ENCODE assay signal across 1 mouse cellular context in the genomic region with DNA sequence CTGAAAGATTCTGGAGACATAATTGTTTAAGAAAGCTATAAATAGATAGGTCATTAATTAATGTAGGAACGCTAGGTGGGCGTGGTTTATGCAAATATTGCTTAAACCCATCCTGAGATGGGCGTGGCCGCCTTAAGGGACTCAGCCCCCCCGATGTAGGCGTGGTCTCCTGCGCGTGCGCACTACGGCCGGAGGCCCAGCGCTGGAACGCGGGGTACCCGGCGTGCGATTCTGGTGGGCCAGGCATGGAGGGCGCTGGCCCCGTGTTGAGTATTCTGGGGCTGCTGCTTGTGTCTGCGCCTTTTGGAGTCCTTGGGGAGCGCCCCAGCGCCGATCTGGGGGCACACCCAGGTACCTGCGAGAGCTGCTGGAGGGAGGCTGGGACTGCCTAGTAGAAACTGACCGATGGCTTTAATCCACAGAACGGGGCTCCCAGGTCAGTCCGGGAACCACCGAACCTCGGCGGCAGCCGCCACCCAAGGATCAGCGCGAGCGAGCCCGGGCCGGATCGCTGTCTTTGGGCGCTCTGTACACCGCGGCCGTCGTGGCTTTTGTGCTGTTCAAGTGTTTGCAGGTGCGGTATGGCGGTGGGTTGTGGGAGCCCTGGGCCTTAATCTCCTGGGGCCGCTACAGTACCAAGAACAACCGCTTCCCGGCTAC.
A peak's percentile ranks its signal among the peaks of the same experiment; 100 is the strongest.
TF ChIP-seq lines count a peak whose summit lies in the region.

No protein-coding gene starts in this region.

TF ChIP-seq in MEL, 35 proteins besides CTCF, POLR2A, EP300 and RAD21 (continued from another document):
- TF ChIP-seq TCF12 (IDR thresholded peaks at IDR 0.05; ENCODE audit: low read depth, low read length): peak; percentile 55; the same call in 1 of the 2 replicates
- no peak for TF ChIP-seq JUND (IDR thresholded peaks at IDR 0.05; ENCODE audit: low read depth, low read length)
- TF ChIP-seq GATA1 (IDR thresholded peaks at IDR 0.05; ENCODE audit: low read depth, low read length): no peak
- peak; percentile 74 for TF ChIP-seq MAZ (IDR thresholded peaks at IDR 0.05; ENCODE audit: low read depth, low read length)
- TF ChIP-seq ZMIZ1 (IDR thresholded peaks at IDR 0.05; ENCODE audit: low read depth, low read length): 0 out of 2 replicates have a peak, but pooled peaks have one; percentile 5
- TF ChIP-seq USF1 (IDR thresholded peaks at IDR 0.05; ENCODE audit: low read depth, low read length): peak; percentile 45; the same call in 1 of the 2 replicates
- TF ChIP-seq SIN3A (IDR thresholded peaks at IDR 0.05; ENCODE audit: low read length): peak; percentile 31; the same call in 1 of the 2 replicates
- TF ChIP-seq MYB (IDR thresholded peaks at IDR 0.05; ENCODE audit: low read depth, low read length): no peak
- no peak for TF ChIP-seq MEF2A (IDR thresholded peaks at IDR 0.05; ENCODE audit: extremely low read depth, insufficient replicate concordance, low read depth, low read length, poor library complexity, severe bottlenecking)
- no peak for TF ChIP-seq UBTF (IDR thresholded peaks at IDR 0.05; ENCODE audit: borderline replicate concordance, insufficient read depth, low read depth, low read length)
- no peak; the same call in 1 of the 2 replicates for TF ChIP-seq HCFC1 (IDR thresholded peaks at IDR 0.05; ENCODE audit: low read depth, low read length)
- 0 out of 2 replicates have a peak, but pooled peaks have one; percentile 5 for TF ChIP-seq ETS1 (IDR thresholded peaks at IDR 0.05; ENCODE audit: low read depth, low read length)
- TF ChIP-seq ZKSCAN1 (IDR thresholded peaks at IDR 0.05; ENCODE audit: low read depth, low read length): no peak
- TF ChIP-seq TAL1 (IDR thresholded peaks at IDR 0.05; ENCODE audit: low read length): no peak
- TF ChIP-seq NELFE (IDR thresholded peaks at IDR 0.05; ENCODE audit: low read depth, low read length): peak; percentile 92
- TF ChIP-seq CHD1 (IDR thresholded peaks at IDR 0.05; ENCODE audit: low read depth, low read length): no peak; the same call in 1 of the 2 replicates
- TF ChIP-seq TBP (IDR thresholded peaks at IDR 0.05; ENCODE audit: low read depth, low read length): no peak
- no peak for TF ChIP-seq POLR2AphosphoS5 (IDR thresholded peaks at IDR 0.05; ENCODE audit: borderline replicate concordance, low read depth, low read length)
- TF ChIP-seq ZC3H11A (IDR thresholded peaks at IDR 0.05; ENCODE audit: low read depth, low read length): no peak
- no peak for TF ChIP-seq USF2 (IDR thresholded peaks at IDR 0.05; ENCODE audit: borderline replicate concordance in 1 of 2, insufficient read depth in 1 of 2, low read depth in 1 of 2, low read length in 2 of 2)
- TF ChIP-seq ZNF384 (IDR thresholded peaks at IDR 0.05; ENCODE audit: low read depth, low read length): no peak
- no peak for TF ChIP-seq RCOR1 (IDR thresholded peaks at IDR 0.05; ENCODE audit: low read depth, low read length)
- no peak for TF ChIP-seq GABPA (IDR thresholded peaks at IDR 0.05; ENCODE audit: low read depth, low read length)
- TF ChIP-seq E2F4 (IDR thresholded peaks at IDR 0.05; ENCODE audit: borderline replicate concordance, low read depth, low read length): no peak
- TF ChIP-seq MYC (IDR thresholded peaks at IDR 0.05; ENCODE audit: low read depth, low read length): no peak; the same call in 1 of the 2 replicates
- TF ChIP-seq BHLHE40 (IDR thresholded peaks at IDR 0.05; ENCODE audit: borderline replicate concordance, low read depth, low read length): no peak
- TF ChIP-seq CHD2 (IDR thresholded peaks at IDR 0.05; ENCODE audit: low read length): no peak
- peak; percentile 91 for TF ChIP-seq POLR2AphosphoS2 (IDR thresholded peaks at IDR 0.05; ENCODE audit: low read length)
- TF ChIP-seq SMC3 (IDR thresholded peaks at IDR 0.05; ENCODE audit: low read depth, low read length): no peak
- TF ChIP-seq ELF1 (IDR thresholded peaks at IDR 0.05; ENCODE audit: low read depth, low read length): no peak; the same call in 1 of the 2 replicates
- TF ChIP-seq NRF1 (IDR thresholded peaks at IDR 0.05; ENCODE audit: insufficient read depth, low read depth, low read length, poor library complexity, severe bottlenecking): peak; percentile 91
TF ChIP-seq in MEL: peak in this region for 10.
